Mouse (Mus musculus) MN1 (cell line): ENCODE data around the gene Jun.

ENCODE experiments used
- DNase-seq: peaks from one replicate; pipeline ENCODE4 v3.0.0-alpha.2; 2016; ENCODE audit warnings: low spot score

Gene Jun

GRCm38 (mm10) chr4:95074319-95074718 lies 22.3 kb upstream of the Jun start:
- DNase-seq, result no peak

- no peak for DNase-seq
Observed at GRCm38 (mm10) chr4:95073214-95073750, 21.3 kb upstream of the Jun start.

- DNase-seq, result no peak
Observed at GRCm38 (mm10) chr4:95070407-95070806, 18.4 kb upstream of the Jun start.

GRCm38 (mm10) chr4:95068045-95068948 lies 16.3 kb upstream of the Jun start:
- DNase-seq, result no peak

- no peak for DNase-seq
Observed at GRCm38 (mm10) chr4:95063609-95064210, 11.7 kb upstream of the Jun start.

GRCm38 (mm10) chr4:95062873-95063272 lies 10.9 kb upstream of the Jun start:
- DNase-seq, result no peak

GRCm38 (mm10) chr4:95057264-95057663 lies 5.2 kb upstream of the Jun start:
- DNase-seq, result no peak

GRCm38 (mm10) chr4:95055276-95055675 lies 3.3 kb upstream of the Jun start:
- DNase-seq, result no peak

GRCm38 (mm10) chr4:95054336-95054735 lies 2.3 kb upstream of the Jun start:
- DNase-seq, result no peak

GRCm38 (mm10) chr4:95053791-95054117 lies 1.7 kb upstream of the Jun start:
- peak; percentile 39 for DNase-seq

GRCm38 (mm10) chr4:95053041-95053790 lies 1.2 kb upstream of the Jun start:
- peak; percentile 92 for DNase-seq

GRCm38 (mm10) chr4:95051311-95051871 lies 631 bp downstream of the Jun start:
- peak; percentile 62 for DNase-seq

- DNase-seq, result peak; percentile 51
Observed at GRCm38 (mm10) chr4:95050518-95051278, 1.3 kb downstream of the Jun start.

- peak; percentile 77 for DNase-seq
Observed at GRCm38 (mm10) chr4:95049884-95050517, 2.0 kb downstream of the Jun start.

- DNase-seq, result peak; percentile 28
Observed at GRCm38 (mm10) chr4:95049153-95049552, 2.9 kb downstream of the Jun start.

GRCm38 (mm10) chr4:95048731-95049100 lies 3.3 kb downstream of the Jun start:
- DNase-seq, result peak; percentile 28

GRCm38 (mm10) chr4:95048021-95048730 lies 3.8 kb downstream of the Jun start:
- peak; percentile 27 for DNase-seq

GRCm38 (mm10) chr4:95045133-95045532 lies 6.9 kb downstream of the Jun start:
- DNase-seq, result no peak

GRCm38 (mm10) chr4:95044721-95045120 lies 7.3 kb downstream of the Jun start:
- no peak for DNase-seq

GRCm38 (mm10) chr4:95038024-95038423 lies 14.0 kb downstream of the Jun start:
- no peak for DNase-seq
